Mouse (Mus musculus) lung, postnatal 0 days (tissue): ENCODE data around the gene Neurog3.

Experiments
- CTCF ChIP-seq: IDR thresholded peaks from 2 replicates; pipeline ENCODE4 v1.5.1; 2016; ENCODE audit warnings: antibody characterized with exemption, mild to moderate bottlenecking
- EP300 ChIP-seq: IDR thresholded peaks from 2 replicates; pipeline ENCODE4 v1.6.1; 2016; ENCODE audit warnings: antibody characterized with exemption, mild to moderate bottlenecking, control low read depth

DNA sequence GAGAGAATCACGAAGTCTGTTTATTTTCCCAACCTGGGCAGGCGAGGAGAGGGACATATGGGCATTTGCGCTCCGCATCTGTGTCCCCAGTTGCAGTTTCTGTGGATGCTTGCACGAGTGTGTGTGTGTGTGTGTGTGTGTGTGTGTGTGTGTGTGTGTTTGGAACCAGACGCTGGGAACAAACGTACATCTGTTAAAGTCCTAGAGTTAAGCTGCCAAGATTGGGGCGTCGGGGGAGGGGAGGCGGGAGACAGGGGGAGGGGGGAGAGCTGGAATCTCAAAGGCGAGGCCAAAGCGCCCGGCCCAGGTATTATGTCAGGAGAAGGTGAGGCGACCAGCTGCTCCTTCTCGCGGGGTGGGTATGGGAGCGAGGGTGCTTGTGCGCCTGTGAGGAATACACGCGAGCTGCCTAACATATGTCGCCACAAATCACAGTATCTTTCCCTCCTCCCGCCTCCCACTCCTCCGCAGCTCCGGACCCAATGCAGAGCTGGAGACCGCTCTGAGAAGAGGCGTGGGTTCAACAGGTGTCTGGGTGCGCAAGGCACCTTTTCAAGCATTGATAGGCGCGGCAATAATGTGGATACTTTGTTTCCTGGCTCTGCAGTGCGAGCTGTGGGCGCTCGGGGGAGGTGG, 4.5 kb upstream of the Neurog3 start:
- TF ChIP-seq CTCF (no peak), EP300 (no peak)
